Mouse (Mus musculus) splenic B cell, adult 2 months (primary cell): ENCODE data around the gene Ifit3b.
"Not testable (repeated sequence)": the region's sequence is repeated elsewhere in the genome, so short reads cannot be mapped to it uniquely, and the experiment has no call there.

ENCODE experiments used
- DNase-seq: peaks from one replicate; pipeline ENCODE4 v3.0.0-alpha.2; 2011; ENCODE audit warnings: low read depth, low spot score
- H3K27me3 ChIP-seq: 2 replicates; pipeline ENCODE4 v1.6.1; 2012; ENCODE audit warnings: mild to moderate bottlenecking, low read length, moderate library complexity, mixed read lengths; ENCODE audit not compliant: control insufficient read depth, poor library complexity, insufficient read depth, severe bottlenecking
- H3K36me3 ChIP-seq: 2 replicates; pipeline ENCODE4 v1.6.1; 2012; ENCODE audit warnings: mild to moderate bottlenecking, low read length, moderate library complexity, mixed read lengths; ENCODE audit not compliant: control insufficient read depth, poor library complexity, insufficient read depth, severe bottlenecking

Gene Ifit3b

GRCm38 (mm10) chr19:34607237-34608051, at the start of gene Ifit3b:
Gene Ifit3b, plus strand, starts transcription at chr19:34607970.
- not testable (repeated sequence) for H3K36me3 ChIP-seq, H3K27me3 ChIP-seq
- DNase-seq = peak; percentile 31

DNA sequence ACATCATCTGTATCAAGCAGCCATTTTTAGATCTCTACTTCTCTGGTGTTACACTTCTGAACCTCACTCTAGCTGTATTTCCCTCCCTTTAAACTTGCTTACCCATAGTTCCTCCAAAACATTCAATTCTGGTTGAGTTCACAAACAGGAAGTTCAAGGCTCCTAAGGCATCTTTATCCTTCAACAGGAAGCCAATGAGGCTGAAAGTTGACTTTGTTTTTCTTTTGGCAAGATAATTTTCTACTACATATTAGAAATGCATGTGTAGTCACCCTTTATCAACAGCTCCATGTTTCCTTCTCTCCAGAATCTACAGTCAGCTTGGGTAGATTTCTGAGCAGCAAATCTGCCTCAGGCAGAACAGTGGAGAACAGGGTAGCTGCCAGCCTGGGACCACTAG, 45.2 kb upstream of the Ifit3b start:
- no peaks in the 10 kb centered on the region for H3K36me3 ChIP-seq
- DNase-seq = peak; percentile 30
- H3K27me3 ChIP-seq = no peaks in the 10 kb centered on the region

DNA sequence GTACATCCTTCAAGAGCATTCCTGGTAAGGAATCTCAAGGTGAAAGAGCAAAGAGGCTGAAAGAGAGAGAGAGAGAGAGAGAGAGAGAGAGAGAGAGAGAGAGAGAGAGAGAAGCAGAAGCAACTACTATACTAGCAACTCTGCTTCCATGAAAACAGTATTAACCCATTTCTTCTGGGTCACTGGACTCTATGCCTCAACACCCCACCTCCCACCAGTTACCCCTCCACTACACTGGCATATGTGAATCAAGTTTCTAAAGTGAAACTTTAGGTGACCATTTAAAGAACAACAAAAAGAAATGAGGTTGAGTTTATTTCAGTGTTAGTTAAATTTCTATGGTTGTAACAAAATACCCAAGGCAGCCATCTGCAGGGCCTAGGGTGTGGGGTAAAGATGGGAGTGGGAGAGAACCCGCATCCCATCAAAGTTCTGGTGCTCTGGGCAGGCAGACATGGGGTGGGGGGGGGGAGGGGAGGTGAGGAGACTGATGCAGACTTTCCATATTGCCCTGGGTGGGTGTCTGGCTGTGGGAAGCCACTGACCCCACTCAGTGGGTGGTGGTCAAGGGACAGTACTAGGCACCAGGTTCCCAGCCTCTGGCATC, 41.5 kb upstream of the Ifit3b start:
- no peaks in the 10 kb centered on the region for H3K27me3 ChIP-seq
- no peak for DNase-seq
- no peaks in the 10 kb centered on the region for H3K36me3 ChIP-seq

DNA sequence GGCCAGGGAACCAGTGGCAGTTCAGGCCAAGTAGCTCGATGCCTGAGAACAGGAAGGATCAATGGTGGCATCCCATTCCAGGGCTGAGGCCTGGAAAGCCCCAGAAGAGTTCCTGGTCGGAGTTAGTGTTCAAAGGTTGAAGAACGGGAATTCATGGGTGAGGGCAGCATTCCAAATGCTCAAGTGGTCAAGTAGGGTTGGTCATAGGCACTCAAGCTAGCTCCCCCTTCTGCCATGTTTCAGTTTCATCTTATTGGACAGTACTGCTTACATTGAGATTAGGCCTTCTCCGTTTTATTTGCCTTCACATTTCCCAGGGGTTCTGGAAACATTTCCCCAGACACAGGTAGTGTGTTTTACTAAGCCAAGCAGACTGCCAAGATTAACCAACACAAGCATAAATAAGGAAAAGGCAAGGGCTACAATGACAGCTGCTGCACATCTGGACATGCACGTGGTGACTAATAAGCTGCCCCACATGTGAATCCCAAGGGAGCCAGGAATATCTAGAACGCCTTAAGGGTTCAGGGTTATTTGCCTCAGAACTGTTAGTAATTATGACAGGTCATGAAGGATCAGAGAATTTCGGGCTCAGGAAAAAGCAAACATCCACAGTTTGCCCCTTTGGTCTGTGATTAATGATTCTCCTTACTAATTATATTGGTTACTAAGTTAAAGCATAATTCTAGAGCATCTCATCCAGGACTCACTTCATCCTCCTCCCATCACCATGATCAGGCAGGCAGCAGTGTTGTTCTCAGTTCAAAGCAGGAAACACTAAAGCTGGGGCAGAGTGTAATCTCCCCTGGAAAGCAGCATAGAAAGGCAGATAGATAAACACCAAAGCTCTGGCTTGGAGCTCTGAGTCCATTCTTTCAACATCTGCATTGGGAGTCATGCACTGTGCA, 38.5 kb upstream of the Ifit3b start:
- Histone ChIP-seq H3K27me3 (no peaks in the 10 kb centered on the region), H3K36me3 (peaks cover 2% of the 10 kb centered on the region; the same call in 1 of the 2 replicates)
- no peak for DNase-seq

DNA sequence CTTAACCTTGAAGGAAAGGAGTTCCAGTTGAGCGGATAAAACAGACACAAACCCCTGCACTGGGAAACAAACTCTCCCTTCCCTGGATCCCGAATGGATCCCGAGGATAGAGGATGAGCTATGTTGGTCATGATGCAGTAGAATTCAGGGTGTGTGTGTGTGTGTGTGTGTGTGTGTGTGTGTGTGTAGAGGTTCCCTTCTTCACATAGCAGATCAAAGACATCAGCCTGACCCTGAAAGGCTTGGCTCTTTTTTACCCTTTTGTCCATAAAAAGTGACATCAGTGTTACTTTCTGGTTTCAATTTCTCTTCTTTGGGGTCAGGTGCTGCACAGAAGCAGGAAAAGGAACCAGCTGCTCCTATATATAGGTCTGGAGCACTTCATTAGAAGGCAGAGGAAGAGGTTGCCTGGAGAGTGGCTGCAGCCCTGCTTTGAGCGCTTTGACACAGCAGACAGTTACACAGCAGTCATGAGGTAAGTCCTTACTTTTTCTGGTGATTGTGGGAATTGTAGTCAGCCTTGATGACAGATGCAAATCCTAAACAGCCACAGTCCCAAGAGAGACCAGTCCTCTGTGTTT, 37.8 kb upstream of the Ifit3b start:
- DNase-seq = peak; percentile 42
- Histone ChIP-seq H3K27me3 (no peaks in the 10 kb centered on the region), H3K36me3 (peaks cover 2% of the 10 kb centered on the region; the same call in 1 of the 2 replicates)

DNA sequence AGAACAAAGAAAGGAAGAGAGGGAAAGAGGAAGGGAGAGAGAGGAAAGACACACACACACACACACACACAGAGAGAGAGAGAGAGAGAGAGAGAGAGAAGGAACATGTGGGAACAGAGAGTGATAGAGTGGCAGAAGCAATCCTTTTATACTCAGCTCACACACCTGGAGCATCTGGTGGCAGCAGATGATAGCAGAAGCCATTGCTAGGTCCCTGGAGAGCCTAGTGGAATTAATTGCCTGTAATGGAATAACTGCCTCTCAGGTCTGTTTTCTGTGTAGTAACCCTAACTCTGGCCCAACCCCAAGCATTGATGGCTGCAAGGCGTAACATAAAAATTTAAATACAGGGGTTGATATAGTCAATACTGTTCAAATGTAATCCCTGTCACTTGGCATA, 36.7 kb upstream of the Ifit3b start:
- no peak for DNase-seq
- Histone ChIP-seq H3K27me3 (no peaks in the 10 kb centered on the region), H3K36me3 (peaks cover 2% of the 10 kb centered on the region; the same call in 1 of the 2 replicates)

DNA sequence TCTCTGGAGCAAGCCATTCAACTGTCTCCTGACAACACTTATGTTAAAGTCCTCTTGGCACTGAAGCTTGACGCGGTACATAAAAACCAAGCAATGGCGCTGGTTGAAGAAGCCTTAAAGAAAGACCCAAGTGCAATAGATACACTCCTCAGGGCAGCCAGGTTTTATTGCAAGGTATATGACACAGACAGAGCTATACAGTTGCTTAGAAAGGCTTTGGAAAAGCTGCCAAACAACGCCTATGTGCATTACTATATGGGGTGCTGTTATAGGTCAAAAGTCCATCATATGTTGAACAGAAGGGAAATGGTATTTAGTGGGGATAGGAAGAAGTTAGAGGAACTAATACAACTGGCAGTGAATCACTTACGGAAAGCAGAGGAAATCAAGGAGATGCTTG, 34.1 kb upstream of the Ifit3b start:
- no peak for DNase-seq
- H3K27me3 ChIP-seq = no peaks in the 10 kb centered on the region
- H3K36me3 ChIP-seq = peaks cover 2% of the 10 kb centered on the region; the same call in 1 of the 2 replicates

GRCm38 (mm10) chr19:34577121-34577520, 30.6 kb upstream of the Ifit3b start:
- DNase-seq = no peak
- Histone ChIP-seq H3K27me3 (no peaks in the 10 kb centered on the region), H3K36me3 (peaks cover 2% of the 10 kb centered on the region; the same call in 1 of the 2 replicates)

DNA sequence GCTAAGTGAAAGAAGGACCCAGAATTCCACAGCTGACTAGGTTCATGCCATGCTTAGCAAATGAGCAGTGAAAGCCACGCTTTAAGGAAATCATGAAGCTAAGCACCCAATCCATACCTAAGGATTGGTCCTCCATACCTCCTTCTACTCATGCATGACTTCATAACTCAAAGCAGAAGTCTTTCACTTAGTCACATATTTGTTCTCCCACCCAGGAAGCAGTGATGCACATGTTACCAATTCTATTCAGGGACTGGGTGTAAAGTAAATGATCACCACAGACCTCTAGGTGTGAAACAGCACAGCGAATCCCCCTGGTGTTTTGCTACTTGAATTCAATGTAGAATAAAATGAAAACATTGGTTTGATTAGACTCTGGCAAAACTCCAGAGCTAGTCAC, 25.1 kb upstream of the Ifit3b start:
- not testable (repeated sequence) for DNase-seq, H3K36me3 ChIP-seq, H3K27me3 ChIP-seq

- H3K27me3 ChIP-seq, H3K36me3 ChIP-seq, DNase-seq: not testable (repeated sequence)
Measured at GRCm38 (mm10) chr19:34583126-34583766, 24.5 kb upstream of the Ifit3b start, which contains the start of gene Ifit3. Gene Ifit3, plus strand, starts transcription at chr19:34583531.

GRCm38 (mm10) chr19:34585740-34586458, 21.9 kb upstream of the Ifit3b start:
- H3K36me3 ChIP-seq, DNase-seq, H3K27me3 ChIP-seq: not testable (repeated sequence)

- not testable (repeated sequence) for H3K27me3 ChIP-seq, H3K36me3 ChIP-seq, DNase-seq
Measured at GRCm38 (mm10) chr19:34587898-34588692, 19.7 kb upstream of the Ifit3b start.

DNA sequence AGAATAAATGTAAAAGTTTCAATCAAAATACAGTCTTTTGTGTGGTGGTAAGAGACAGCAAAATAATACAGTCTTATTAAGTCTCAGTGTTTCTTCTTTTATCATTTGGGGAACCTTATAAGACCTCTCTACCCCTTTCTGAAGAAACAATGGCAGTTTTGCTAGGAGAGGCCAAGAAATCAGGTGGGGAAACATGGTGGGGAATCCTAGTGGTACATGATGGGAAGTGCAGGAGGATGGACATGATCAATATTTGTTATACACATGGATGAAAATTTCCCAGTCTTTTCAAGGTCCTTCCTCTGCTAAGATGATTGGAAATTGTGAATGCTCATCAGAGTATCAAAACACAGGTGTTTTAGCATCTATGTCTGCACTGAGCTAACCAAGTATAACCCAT, 18.8 kb upstream of the Ifit3b start:
- no peaks in the 10 kb centered on the region for H3K36me3 ChIP-seq
- no peak for DNase-seq
- H3K27me3 ChIP-seq = no peaks in the 10 kb centered on the region
